Mouse (Mus musculus) c-Kit-negative CD71-positive TER-119-positive erythroid progenitor cells, embryonic 14.5 days (primary cell): Measurements from ENCODE around the gene Car3.

ENCODE experiments used
- DNase-seq: peaks from one replicate; pipeline ENCODE4 v3.0.0-alpha.2; 2013; ENCODE audit warnings: low read depth, low spot score

Car3 gene

DNA sequence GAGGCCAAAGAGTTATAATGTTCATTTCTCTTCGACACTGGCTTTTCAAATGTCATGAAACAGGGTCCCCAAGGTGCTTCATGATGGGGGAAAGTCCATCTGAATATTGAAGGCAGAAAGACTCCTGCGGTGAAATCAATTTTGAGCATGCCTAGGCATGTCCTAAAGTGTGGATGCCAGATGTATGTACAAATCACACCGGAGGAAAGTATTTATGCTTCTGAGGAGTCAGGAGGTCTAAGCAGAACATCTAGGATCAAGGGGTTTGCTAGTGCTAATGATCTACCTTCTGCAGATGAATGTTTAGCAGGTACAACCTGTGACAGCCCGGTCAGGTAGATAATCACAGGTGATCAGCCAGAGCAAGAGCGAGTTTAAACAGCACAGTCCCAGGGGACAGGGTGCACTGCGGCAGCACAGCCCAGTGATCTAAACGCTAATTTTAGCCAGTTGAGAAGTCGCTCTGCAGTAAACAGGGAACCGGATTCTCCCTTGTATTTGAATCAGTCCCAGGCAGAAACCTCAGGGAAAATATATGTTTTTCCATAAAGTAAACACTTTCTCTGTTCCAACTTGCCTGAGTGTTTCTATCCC is 13.1 kb downstream of the Car3 start:
- DNase-seq, result no peak

DNA sequence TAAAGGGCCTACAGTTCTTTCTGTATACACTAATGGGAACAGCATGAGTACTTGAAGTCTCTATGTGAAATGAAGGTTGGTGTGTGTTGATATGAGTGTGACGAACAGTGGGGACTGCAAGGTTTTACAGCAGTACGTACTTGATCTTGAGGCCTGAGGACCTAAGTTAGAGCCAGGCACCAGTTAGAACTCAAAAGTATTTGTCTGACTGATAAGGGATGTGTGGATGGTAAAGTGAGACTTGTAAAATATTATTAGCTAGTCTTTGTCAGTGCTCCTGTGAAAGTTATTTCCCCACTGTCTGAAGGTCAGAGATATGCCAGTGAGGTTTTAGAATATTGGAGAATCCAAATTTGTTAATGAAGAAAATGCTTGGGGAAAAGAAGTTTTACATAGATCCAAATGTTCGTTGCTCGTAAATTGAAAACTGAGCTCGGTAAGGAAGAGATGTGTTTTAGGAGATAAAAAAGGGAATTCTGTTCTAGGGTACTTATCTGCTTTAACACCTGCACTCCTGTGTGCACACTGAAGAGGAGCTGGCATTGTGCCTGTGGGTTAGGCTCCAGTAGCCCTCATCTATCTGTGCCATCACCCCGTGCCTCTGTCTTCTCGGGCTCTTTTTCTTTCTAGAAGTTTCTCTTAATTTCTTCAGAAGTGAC is 14.1 kb downstream of the Car3 start:
- DNase-seq, result peak; percentile 65

DNA sequence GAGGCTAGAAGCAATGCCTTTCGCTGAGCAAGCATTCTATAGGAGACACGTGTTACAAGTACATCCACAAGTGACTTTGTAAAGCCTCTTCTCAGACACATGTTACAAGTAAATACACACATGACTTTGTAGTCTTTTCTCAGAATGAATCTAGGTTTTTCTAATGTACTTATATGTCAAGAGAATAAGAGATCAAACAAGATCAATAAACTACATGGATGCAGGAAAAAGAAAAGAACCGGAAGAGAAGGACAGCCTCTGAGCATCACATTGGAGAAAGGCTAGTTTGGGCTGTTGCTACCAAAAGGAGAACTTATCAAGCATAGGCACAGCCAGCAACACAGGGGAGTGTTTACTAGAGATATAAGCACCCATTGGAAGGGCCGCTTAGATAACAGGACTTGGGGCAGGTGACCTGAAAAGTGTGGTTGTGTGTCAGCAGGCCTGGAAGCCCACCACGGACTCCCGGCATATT is 15.5 kb downstream of the Car3 start:
- peak; percentile 82 for DNase-seq

DNA sequence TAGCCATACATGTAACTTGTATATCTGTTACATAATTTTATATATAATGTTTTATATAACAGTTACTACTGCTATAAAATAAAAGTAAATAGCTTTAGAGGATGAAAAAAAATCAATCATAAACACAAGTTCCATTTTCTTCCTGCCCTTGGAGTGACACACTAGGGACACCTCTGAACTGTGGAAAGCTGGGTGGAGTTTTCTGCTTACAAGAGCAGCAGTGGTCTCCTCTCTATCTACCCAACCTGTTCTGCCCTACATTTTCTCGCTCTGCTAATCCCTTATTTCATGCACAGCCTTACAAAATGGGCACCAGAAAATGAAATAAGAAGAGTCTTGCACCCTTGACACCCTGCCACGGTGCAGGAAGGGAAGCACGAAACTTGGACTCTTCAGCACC is 16.0 kb downstream of the Car3 start:
- DNase-seq, result peak; percentile 58

DNA sequence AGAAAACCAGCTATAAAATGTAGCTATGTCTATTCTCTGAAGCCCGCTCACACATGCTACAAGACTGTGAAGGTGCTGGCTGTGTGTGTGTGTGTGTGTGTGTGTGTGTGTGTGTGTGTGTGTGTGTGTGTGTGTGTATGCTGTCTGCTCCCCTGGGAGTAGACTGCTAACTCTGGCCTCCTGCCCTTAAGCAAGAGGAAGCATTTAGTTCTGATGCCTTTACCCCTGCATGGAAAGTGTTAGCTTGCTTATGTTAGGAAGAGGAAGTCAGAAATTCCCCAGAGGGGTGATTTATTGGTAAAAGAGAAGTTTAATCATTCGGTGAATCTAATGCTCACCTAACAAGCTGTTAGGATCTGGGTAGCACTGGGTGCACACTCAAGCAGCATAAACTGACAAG is 17.0 kb downstream of the Car3 start:
- DNase-seq, result no peak

DNA sequence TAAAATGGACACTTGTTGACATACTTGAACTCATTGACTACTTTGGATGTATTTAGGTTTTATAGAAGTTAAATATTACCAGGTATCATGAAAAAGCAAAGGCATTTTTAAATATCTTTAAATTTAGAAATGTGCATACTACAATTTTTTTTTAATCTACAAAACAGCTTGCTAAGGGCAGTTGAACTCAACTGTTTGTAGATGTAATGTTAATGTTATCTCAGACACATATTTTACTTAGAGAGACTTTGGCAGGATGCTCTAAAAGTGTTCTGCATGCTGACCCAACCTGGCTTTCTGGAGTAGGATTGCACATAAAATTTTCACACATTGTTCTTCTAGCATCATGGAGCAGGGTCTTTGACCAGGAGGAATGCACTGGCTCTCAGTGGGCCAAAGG is 18.7 kb downstream of the Car3 start:
- no peak for DNase-seq

DNA sequence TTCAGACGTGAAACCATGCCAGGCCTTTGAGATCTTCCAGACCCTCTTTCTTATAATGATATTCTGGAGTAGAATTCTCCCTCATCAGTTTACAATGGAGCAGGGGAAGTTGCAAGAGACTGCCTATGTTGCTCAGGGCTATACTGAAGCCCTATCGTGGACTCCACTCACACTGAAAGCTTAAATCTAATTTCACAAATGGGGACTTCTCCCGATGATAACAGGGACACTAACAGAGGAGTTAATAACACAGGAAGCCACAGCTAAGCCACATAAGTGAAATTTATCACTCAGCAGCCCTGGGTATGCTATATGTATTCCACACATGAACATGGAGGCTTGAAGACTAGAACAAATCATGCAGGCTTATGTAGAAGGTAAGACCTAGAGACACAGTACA is 19.4 kb downstream of the Car3 start:
- no peak for DNase-seq

DNA sequence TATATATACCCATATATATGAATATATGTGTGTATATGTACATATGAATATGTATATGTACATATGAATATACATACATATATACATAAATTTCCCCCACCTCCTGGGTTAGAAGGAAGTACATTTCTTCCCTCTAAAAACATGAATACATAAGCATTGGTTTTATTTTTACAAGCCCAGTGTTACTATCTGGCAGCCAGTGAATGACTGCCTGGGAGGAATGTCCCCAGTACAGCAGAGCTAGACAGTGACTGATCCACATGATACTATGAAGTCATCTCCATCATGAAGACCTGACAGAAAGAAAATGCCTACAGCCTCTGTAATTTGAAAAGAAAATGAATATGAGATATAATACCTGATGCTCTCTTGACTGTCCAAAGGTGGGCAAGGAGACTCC is 21.5 kb downstream of the Car3 start:
- DNase-seq, result no peak

DNA sequence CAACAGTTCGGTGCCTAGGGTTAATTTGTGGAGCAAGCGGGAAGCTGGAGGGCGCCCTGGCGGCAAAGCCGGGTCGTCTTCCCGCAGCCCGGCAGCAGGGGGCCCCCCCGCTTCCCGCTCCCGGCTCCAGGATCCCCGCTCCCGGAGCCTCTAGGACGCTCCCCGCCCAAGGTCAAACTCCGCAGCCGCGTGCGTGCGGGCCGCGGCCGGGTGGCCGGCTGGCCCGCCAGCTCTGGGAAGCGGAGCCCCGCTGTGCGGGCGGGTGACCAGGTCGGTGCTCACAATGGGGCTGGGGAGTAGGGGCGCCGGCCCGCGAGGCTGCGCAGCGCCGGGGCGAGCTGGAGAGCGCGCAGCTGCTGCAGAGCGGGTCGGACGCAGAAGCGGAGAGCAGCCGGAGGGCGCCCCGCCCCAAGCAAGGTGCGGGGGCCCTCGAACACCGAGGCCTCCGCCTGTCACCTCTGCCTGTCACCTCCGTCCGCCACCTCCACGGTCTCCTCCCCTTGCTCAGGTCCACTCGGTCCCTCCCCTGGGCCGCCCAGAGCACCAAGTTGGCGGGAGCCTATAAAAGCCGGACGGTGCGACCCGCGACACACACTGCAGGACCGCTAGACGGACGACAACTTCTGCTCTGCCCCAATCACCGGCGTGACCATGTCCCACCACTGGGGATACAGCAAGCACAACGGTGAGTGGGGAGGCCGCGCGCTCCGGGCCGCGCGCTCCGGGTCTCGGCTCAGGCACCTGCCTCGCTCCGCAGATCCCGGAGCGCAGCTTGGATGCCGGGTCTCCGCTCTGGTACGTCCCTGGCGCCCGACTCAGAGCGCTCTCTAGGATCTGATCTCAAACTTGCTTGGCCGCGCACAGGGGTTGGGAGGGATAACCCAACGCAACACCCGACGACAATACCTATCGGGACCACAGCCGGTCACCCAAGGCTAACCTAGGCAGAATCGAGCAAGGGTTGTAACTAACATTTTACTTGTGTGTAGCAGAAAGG is 23.1 kb downstream of the Car3 start, which contains the start of gene Car2:
Gene Car2 (plus strand): TSS at position 172 of the 997 bp plus-strand sequence.
- DNase-seq, result peak; percentile 75

DNA sequence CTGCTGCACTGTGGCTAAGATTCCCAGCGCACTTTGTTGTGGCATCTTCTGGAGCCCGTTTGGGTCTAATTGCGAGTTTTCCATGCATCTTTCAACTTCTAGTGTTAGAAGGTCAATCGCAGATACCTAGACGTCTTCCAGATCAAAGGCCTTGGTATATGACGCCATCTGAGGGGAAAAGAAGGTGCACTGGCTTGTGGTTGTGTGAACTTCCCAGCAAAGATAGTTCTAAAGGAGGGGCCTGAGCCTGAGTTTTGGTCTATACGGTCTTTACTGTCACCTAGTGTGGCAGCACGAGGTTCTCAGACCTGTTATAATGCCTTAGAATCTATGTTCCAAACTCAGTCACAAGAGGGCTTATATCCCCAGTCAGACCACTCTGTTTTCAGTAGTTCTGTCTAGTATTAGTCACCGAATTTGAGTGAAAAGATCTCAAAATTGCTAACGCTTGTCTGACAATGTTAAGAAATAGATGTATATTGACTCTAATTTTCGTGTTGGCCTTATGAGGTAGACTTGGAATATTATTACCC is 23.9 kb downstream of the Car3 start:
- no peak for DNase-seq

DNA sequence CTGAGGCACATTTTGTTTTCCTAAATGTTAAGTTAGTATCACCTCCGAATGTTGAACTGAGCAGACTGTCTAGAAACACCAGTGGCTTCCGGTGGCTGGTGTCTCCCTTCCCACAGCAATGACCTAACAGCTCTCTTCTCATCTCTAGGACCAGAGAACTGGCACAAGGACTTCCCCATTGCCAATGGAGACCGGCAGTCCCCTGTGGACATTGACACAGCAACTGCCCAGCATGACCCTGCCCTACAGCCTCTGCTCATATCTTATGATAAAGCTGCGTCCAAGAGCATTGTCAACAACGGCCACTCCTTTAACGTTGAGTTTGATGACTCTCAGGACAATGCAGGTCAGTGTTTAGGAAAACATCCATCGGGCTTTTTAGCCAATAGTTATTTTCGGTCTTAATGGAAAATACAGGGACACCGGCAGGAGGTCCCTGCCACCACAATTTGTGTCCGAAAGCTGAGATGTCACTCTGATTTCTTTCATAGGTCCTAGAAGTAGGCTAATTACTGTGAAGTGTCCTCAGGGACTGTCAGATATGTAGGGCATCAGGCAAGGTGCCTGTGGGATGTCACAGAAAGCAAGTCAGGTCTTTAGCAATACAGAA is 24.5 kb downstream of the Car3 start:
- no peak for DNase-seq

DNA sequence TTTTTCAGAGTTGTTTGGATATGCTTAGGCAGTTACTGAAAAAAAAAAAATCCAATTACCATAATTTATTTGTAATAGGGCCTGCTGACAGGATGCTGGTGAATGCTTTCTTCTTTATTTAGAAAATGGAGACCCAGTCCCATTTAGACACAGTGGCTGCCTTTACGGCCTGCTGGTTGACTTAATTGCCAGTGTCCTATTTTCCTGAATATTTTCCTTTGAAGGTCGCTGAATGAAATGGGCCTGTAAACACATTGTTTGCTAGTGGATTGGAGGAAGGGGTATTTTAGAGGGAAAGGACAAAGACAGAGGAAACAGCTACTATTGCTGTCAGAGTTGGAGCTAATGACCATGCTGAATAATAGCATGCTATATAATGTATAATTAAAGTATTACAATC is 25.2 kb downstream of the Car3 start:
- DNase-seq, result no peak

DNA sequence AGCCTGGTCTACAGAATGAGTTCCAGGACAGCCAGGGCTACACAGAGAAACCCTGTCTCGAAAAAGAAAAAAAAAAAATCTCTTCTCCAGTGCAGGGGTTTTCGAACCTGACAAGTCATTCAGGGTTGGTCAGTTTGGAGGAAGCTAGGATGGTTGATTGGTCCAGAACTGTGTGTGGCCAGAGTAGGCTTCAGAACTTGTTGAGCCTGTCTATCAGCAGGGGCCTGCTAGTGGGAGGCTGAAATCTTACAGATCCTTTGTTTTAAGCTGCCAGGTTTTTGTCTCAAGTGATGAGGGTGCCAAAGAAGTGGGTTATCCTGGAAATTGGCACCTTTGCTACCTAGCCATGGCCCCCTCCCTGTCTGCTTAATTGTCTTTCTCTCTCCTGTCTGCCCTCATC is 25.8 kb downstream of the Car3 start:
- DNase-seq, result no peak

DNA sequence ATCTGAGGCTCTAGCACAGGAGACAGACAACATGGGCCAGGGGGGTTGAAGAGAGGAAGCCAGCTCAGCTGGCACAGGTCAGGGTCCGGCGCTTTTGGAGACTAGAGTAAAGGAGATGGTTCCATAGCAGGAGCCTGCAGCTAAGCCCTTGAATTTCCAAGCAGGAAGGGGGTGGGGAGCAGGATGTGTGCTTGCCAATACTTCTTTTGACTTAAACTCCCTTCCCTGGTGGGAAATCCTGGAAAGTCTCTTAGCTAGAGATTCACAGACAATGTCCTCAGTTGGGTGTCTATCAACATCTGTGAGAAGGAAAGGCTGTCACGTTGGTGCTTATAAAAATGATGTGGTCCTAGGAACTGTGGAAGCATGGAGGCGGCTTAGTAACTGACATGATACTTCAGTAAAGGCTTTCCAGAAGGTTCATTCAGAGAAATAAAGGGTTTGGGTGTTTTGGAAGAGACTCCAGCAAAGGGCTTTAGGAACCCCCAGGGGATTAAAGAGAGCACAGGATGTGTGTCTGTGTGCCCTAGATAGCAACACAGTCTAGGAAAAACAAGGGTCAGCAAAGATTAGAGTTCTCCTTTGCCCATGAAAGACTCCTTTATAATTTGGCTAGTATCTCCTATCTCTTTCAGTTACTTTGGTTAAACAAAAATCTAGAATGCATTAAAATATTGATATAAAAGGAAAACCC is 26.6 kb downstream of the Car3 start:
- no peak for DNase-seq

DNA sequence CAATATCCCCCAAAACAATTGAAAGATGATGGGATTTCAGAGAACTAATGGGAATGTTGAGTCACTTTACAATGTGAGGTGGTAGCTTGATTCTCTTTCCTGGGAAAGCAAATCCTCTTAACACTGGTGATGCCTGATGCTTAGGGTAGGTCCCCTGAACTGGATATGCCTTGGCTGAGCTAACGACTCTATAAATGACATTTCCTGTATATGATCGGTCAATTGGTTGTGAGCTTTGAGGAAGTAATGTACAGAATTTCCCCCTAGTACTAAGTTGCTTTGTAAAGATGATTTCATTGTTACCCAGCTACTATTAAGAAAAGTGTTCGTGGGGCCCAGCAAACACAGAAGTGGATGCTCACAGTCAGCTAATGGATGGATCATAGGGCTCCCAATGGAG is 29.7 kb downstream of the Car3 start:
- DNase-seq, result no peak

DNA sequence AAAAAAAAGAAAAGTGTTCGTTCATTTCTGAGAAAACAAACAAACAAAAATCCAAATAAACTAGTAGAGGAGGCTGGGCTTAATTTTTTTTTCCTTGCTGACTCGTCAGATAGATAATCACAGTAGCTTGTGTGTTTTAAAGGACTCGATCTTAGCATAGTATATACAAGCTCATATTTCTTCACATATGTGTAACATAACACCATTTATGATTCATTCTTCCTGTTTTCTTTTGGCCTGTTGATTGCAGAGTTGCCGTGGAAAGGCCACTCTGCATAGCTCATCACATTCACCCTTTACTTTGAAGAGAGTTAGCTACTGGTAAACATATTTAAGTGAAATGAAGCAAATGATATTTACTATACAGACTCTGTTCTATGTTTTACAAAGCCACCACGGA is 30.4 kb downstream of the Car3 start:
- DNase-seq, result no peak

DNA sequence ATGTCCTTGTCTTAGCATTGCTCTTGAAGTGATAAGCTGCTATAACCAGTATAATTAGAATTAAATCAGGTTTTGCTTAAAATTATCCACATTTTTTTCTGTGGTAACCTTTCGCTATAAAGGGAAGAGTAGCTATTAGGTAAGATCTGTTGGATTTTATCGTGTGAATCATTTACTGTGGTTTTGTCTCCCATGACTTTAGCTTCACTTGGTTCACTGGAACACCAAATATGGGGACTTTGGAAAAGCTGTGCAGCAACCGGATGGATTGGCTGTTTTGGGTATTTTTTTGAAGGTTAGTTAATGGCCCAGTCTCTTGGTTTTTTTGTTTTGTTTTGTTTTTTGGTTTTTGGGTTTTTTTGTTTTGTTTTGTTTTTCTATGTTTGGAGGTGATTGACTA is 32.0 kb downstream of the Car3 start:
- no peak for DNase-seq

DNA sequence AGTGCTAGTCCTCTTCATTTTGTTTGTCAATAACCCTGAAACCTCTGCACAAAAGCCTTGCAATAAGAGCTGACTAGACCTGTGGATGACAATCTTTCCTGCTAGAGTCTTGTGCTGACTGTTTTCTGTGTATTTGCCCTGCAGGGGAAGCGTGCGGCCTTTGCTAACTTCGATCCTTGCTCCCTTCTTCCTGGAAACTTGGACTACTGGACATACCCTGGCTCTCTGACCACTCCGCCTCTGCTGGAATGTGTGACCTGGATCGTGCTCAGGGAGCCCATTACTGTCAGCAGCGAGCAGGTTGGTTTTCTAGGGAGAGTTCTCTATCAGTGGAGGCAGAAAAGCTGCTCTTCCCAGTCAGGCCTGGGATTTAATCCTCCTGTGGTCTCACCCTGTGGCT is 34.5 kb downstream of the Car3 start:
- DNase-seq, result no peak

DNA sequence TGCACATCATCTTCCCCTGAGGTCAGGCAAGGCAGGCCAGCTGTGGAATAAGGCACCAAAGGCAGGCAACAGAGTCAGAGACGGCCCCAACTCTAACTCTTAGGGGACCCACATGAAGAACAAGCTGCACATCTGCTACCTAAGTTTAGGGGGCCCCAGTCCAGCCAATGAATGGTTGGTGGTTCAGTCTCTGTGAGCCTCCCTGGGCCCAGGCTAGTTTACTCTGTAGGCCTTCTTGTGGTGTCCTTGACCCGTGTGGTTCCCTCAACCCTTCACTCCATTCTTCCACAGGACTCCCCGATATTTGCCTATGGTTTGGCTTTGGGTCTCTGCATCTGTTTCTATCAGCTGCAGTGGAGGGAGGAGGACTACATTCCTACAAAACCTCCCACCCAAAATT is 40.1 kb downstream of the Car3 start:
- DNase-seq, result no peak

DNA sequence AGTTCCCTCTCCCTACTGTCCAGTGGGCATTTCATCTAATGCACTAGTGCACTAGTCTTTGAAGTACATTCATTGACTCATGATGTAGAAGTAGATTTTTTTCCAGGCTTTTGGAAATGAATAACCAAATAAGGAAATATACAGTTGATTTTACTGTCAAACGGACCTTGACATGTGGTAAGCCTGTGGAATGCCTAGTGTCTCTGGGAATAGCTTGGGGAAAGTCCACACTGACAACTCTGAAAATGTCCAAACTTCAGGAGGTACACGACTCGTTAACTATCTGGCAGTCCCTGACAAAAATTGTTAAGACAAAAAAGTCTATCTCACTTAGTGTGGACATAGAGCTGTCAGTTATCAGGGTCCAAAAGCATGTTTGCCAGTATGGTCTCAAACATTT is 40.9 kb downstream of the Car3 start:
- DNase-seq, result no peak

DNA sequence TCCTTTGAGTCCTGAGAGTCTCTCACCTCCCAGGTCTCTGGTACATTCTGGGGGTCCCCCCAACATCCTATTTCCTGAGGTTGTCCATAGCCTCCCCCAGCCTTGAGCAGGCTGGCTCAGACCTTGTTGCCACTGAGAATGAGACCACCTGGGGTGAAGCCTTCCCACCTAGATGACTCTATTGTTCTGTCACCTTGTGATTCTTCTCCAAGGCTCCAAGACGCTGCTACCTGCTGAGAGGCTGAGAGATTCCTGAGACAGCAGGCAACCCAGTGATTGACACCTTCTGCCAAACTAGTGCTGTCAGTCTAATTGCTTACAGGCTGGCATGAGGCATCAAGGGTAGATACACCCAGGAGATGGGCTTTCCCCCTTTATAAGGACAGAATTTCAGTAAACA is 44.0 kb downstream of the Car3 start:
- DNase-seq, result no peak
